Mouse (Mus musculus) intestine, postnatal 0 days (tissue): Measurements from ENCODE around the gene Gm49368. TPM values are rescaled to one million over a fixed set of nuclear protein-coding genes. Genes with fewer than 3 reads are reported as not detected.

Experiments
- ATAC-seq: fragments of 200-750 bp; cut with Nextera tagmentation; 2 replicates; pipeline ENCODE4 v1.8.0; 2017; ENCODE audit warnings: mild to moderate bottlenecking, moderate TSS enrichment, moderate library complexity
- H3K27ac ChIP-seq: fragments of 300-500 bp; sonication (generic); 2 replicates; pipeline ENCODE4 v1.5.1; 2014; ENCODE audit warnings: mild to moderate bottlenecking, low read depth, low read length, moderate library complexity
- H3K27me3 ChIP-seq: fragments of 300-500 bp; sonication (generic); replicated peaks from 2 replicates; pipeline ENCODE4 v1.6.1; 2014; ENCODE audit warnings: low read length, mixed read lengths; ENCODE audit not compliant: control insufficient read depth, insufficient read depth
- H3K36me3 ChIP-seq: fragments of 300-500 bp; sonication (generic); 2 replicates; pipeline ENCODE4 v1.6.1; 2014; ENCODE audit warnings: mild to moderate bottlenecking, moderate library complexity; ENCODE audit not compliant: control insufficient read depth, insufficient read depth
- H3K4me1 ChIP-seq: fragments of 300-500 bp; sonication (generic); replicated peaks from 2 replicates; pipeline ENCODE4 v1.6.1; 2014; ENCODE audit warnings: antibody characterized with exemption, low read length, mixed read lengths; ENCODE audit not compliant: control insufficient read depth, insufficient read depth
- H3K4me2 ChIP-seq: fragments of 300-500 bp; sonication (generic); replicated peaks from 2 replicates; pipeline ENCODE4 v1.6.1; 2014; ENCODE audit warnings: low read depth, mild to moderate bottlenecking, moderate library complexity
- H3K4me3 ChIP-seq: fragments of 300-500 bp; sonication (generic); 2 replicates; pipeline ENCODE4 v1.5.1; 2014; ENCODE audit warnings: low read depth, low read length
- H3K9ac ChIP-seq: fragments of 300-500 bp; sonication (generic); 2 replicates; pipeline ENCODE4 v1.6.1; 2014; ENCODE audit warnings: mild to moderate bottlenecking, low read depth, low read length
- H3K9me3 ChIP-seq: fragments of 300-500 bp; sonication (generic); 2 replicates; pipeline ENCODE4 v1.6.1; 2016; ENCODE audit warnings: mixed run types; ENCODE audit not compliant: control insufficient read depth
- CTCF ChIP-seq: sonication (generic); IDR thresholded peaks from 2 replicates; pipeline ENCODE4 v1.5.1; 2016; ENCODE audit warnings: low read depth, mild to moderate bottlenecking, control low read depth, antibody characterized with exemption, moderate library complexity
- WGBS: fragments of 180-500 bp; shearing (Covaris S2); extraction: QIAGEN DNeasy Blood & Tissue Kit; methylation state at CpG from one replicate; pipeline ENCODE4 v1.1.7; 2014; 5-methylcytosine and 5-hydroxymethylcytosine counted together
- polyA plus RNA-seq: library from polyadenylated mRNA; unstranded; fragments of >200 nt; fragmentation: Nextera tagmentation; extraction: Ambion mirVana; gene quantifications from 2 replicates; pipeline ENCODE4 v1.2.1, GENCODE M21; 2015

The Gm49368 gene
- polyA plus RNA-seq, 1 experiment from 2014 or later = not detected

- Histone ChIP-seq H3K4me3 (no peak within 1 kb of the TSS), H3K9ac (no peak within 1 kb of the TSS), H3K36me3 (no peaks in the 10 kb centered on the region), H3K27me3 (no peaks in the 10 kb centered on the region), H3K4me2 (no peak within 1 kb of the TSS), H3K4me1 (no peaks in the 10 kb centered on the region), H3K27ac (no peak within 1 kb of the TSS), H3K9me3 (no peaks in the 10 kb centered on the region)
- WGBS = 63% methylated on average over 8 of the region's 8 CpGs
- no peak for TF ChIP-seq CTCF
- ATAC-seq = no peak
These were observed 66.5 kb downstream of the Gm49368 start, which contains the start of gene Itgax for GRCm38 (mm10) chr7:128128741-128129720. Gene Itgax (plus strand): TSS chr7:128129547.

GRCm38 (mm10) chr7:128132148-128132547 lies 69.7 kb downstream of the Gm49368 start:
- WGBS = 80% methylated on average over 5 of the region's 5 CpGs
- Histone ChIP-seq H3K27me3 (no peaks in the 10 kb centered on the region), H3K4me3 (no peak overlapping the region), H3K4me1 (no peaks in the 10 kb centered on the region), H3K9me3 (no peaks in the 10 kb centered on the region), H3K9ac (no peak overlapping the region), H3K4me2 (no peak overlapping the region), H3K36me3 (no peaks in the 10 kb centered on the region), H3K27ac (no peak overlapping the region)
- ATAC-seq = no peak
- no peak for TF ChIP-seq CTCF

DNA sequence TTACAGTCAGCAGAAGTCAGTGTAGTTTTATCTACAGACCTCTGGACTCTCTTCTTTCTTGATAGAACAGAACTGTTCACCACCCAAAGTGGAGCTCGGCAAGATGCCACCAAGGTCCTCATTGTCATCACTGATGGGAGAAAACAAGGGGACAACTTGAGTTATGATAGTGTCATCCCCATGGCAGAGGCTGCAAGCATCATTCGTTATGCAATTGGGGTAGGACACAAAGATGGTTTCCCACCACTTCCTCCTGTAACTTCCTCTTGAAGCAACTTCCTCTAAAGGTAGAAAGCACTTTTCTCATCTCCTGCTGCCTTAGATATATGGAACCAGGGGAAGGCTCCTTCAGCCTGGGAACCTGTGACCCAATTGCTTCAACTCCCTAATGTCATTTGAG lies 71.1 kb downstream of the Gm49368 start:
- no peak for ATAC-seq
- Histone ChIP-seq H3K4me2 (no peak overlapping the region), H3K27me3 (no peaks in the 10 kb centered on the region), H3K9ac (no peak overlapping the region), H3K36me3 (no peaks in the 10 kb centered on the region), H3K9me3 (no peaks in the 10 kb centered on the region), H3K27ac (no peak overlapping the region), H3K4me3 (no peak overlapping the region), H3K4me1 (no peaks in the 10 kb centered on the region)
- TF ChIP-seq CTCF = no peak
- 86% methylated on average over 2 of the region's 2 CpGs for WGBS

GRCm38 (mm10) chr7:128136927-128137326 lies 74.4 kb downstream of the Gm49368 start:
- WGBS = 49% methylated on average over 4 of the region's 4 CpGs
- no peak for ATAC-seq
- Histone ChIP-seq H3K9me3 (no peaks in the 10 kb centered on the region), H3K4me1 (no peaks in the 10 kb centered on the region), H3K27ac (no peak overlapping the region), H3K4me2 (no peak overlapping the region), H3K9ac (no peak overlapping the region), H3K27me3 (no peaks in the 10 kb centered on the region), H3K4me3 (no peak overlapping the region), H3K36me3 (no peaks in the 10 kb centered on the region)
- no peak for TF ChIP-seq CTCF

DNA sequence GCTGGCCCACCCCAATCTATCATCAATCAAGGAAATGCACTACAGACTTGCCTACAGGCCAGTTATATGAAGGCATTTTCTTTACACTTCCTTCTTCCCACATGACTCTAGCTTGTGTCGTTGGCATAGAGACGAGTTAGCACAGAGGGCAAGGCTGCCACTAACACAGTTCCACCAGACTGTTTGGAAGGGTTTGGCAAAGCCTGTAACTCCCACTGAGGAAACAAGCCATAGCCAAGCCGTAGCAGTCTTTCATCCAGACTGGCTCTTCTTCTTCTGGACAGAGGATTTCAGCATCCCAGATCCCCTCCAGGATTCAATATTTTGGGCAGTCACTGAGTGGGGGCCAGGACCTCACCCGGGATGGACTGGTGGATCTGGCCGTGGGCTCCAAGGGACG lies 77.1 kb downstream of the Gm49368 start:
- Histone ChIP-seq H3K4me1 (no peaks in the 10 kb centered on the region), H3K9ac (no peak overlapping the region), H3K9me3 (no peaks in the 10 kb centered on the region), H3K36me3 (no peaks in the 10 kb centered on the region), H3K27ac (no peak overlapping the region), H3K27me3 (no peaks in the 10 kb centered on the region), H3K4me2 (no peak overlapping the region), H3K4me3 (no peak overlapping the region)
- ATAC-seq = no peak
- WGBS = 91% methylated on average over 6 of the region's 6 CpGs
- no peak for TF ChIP-seq CTCF

DNA sequence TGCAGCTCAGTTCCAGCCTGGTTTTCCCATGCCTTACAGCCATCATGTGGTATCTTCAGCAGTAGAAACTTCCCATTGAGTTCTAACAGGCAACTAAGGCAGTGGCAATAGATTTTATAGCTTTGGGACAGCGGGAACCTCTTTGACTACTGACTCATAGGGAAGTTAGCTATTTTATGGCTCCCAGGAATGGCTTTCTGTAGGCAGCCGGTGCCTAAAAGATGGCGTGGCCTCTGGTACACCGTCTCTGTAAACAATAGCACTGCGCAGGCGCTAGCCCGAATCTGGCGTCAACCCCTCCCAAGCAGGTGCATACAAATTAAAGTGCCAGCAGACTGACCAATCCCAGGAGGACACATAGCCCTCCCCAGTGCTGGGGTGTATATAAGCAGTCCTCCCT lies 88.5 kb downstream of the Gm49368 start:
- no peak overlapping the region for H3K27ac ChIP-seq
- no peaks in the 10 kb centered on the region for H3K9me3 ChIP-seq
- H3K9ac ChIP-seq = no peak overlapping the region
- 33% methylated on average over 8 of the region's 8 CpGs for WGBS
- H3K27me3 ChIP-seq = no peaks in the 10 kb centered on the region
- H3K36me3 ChIP-seq = no peaks in the 10 kb centered on the region
- no peak for TF ChIP-seq CTCF
- ATAC-seq = peak; percentile 69
- H3K4me2 ChIP-seq = no peak overlapping the region
- H3K4me1 ChIP-seq = no peaks in the 10 kb centered on the region
- no peak overlapping the region for H3K4me3 ChIP-seq
